Mouse (Mus musculus) olfactory bulb, adult 2 months (tissue): Measurements from ENCODE around the gene St3gal3. TPM values are rescaled to one million over a fixed set of nuclear protein-coding genes. Genes with fewer than 3 reads are reported as not detected.
A peak's percentile ranks its signal among the peaks of the same experiment; 100 is the strongest.

ENCODE experiments used
- H3K27ac ChIP-seq: fragments of 200-500 bp; 2 replicates; pipeline ENCODE4 v1.5.1; 2012; ENCODE audit warnings: low read depth, low read length; ENCODE audit not compliant: insufficient read depth
- H3K4me1 ChIP-seq: fragments of 200-500 bp; 2 replicates; pipeline ENCODE4 v1.6.1; 2012; ENCODE audit warnings: low read length; ENCODE audit not compliant: control insufficient read depth, insufficient read depth
- H3K4me3 ChIP-seq: fragments of 200-500 bp; 2 replicates; pipeline ENCODE4 v1.5.1; 2012; ENCODE audit warnings: mild to moderate bottlenecking, low read depth, low read length, moderate library complexity; ENCODE audit not compliant: insufficient read depth
- CTCF ChIP-seq: fragments of 200-500 bp; IDR thresholded peaks from 2 replicates; pipeline ENCODE4 v1.5.1; 2012; ENCODE audit warnings: low read depth, mild to moderate bottlenecking, low read length, moderate library complexity; ENCODE audit not compliant: insufficient read depth
- POLR2A ChIP-seq: fragments of 200-500 bp; IDR thresholded peaks from 2 replicates; pipeline ENCODE4 v1.6.1; 2012; ENCODE audit warnings: mild to moderate bottlenecking, low read depth, low read length, moderate library complexity; ENCODE audit not compliant: insufficient read depth
- WGBS: fragments of 180-500 bp; shearing (Covaris S2); methylation state at CpG from one replicate; pipeline ENCODE4 v1.1.7; 2018; 5-methylcytosine and 5-hydroxymethylcytosine counted together
- polyA plus RNA-seq: library from polyadenylated mRNA; stranded (reverse); fragments of >200 nt; gene quantifications from 2 replicates; pipeline ENCODE4 v1.2.4, GENCODE M21; 2012; ENCODE audit warnings: low replicate concordance; ENCODE audit not compliant: missing spikeins, insufficient read depth, insufficient read length

The St3gal3 gene
- polyA plus RNA-seq, 1 experiment: not detected

- no peak overlapping the region for H3K27ac ChIP-seq
- H3K4me1 ChIP-seq: peaks cover 25% of the 10 kb centered on the region
- H3K4me3 ChIP-seq: no peak overlapping the region
- WGBS: 91% methylated on average over 15 of the region's 15 CpGs
- TF ChIP-seq POLR2A (no peak), CTCF (no peak)
Observed at GRCm38 (mm10) chr4:117889471-117889870, 245.2 kb downstream of the St3gal3 start.

GRCm38 (mm10) chr4:117887920-117888319 lies 246.8 kb downstream of the St3gal3 start:
- no peak overlapping the region for H3K27ac ChIP-seq
- H3K4me1 ChIP-seq: peaks cover 34% of the 10 kb centered on the region
- no peak overlapping the region for H3K4me3 ChIP-seq
- TF ChIP-seq CTCF: no peak
- TF ChIP-seq POLR2A: no peak
- WGBS: 82% methylated on average over 2 of the region's 2 CpGs

GRCm38 (mm10) chr4:117887133-117887532 lies 247.6 kb downstream of the St3gal3 start, which contains the start of gene Atp6v0b:
Gene Atp6v0b (minus strand): TSS chr4:117887333.
- TF ChIP-seq POLR2A (peak; percentile 89), CTCF (no peak)
- Histone ChIP-seq H3K27ac (0 out of 2 replicates have a peak within 1 kb of the TSS, but pooled peaks have one; percentile 42), H3K4me1 (peaks cover 36% of the 10 kb centered on the region), H3K4me3 (peak within 1 kb of the TSS; percentile 88)
- WGBS: 0% methylated on average over 37 of the region's 37 CpGs

- peaks cover 38% of the 10 kb centered on the region for H3K4me1 ChIP-seq
- peak overlapping the region; percentile 88 for H3K4me3 ChIP-seq
- 0 out of 2 replicates have a peak overlapping the region, but pooled peaks have one; percentile 42 for H3K27ac ChIP-seq
- WGBS: 1% methylated on average over 24 of the region's 24 CpGs
- TF ChIP-seq POLR2A (no peak), CTCF (no peak)
Observed at GRCm38 (mm10) chr4:117886644-117887043, 248.1 kb downstream of the St3gal3 start.

GRCm38 (mm10) chr4:117885994-117886393 lies 248.7 kb downstream of the St3gal3 start:
- no peak for TF ChIP-seq POLR2A
- no peak for TF ChIP-seq CTCF
- peaks cover 39% of the 10 kb centered on the region for H3K4me1 ChIP-seq
- H3K4me3 ChIP-seq: peak overlapping the region; percentile 88
- WGBS: 72% methylated on average over 9 of the region's 9 CpGs
- H3K27ac ChIP-seq: no peak overlapping the region

GRCm38 (mm10) chr4:117885093-117885492 lies 249.6 kb downstream of the St3gal3 start:
- no peak for TF ChIP-seq POLR2A
- no peak for TF ChIP-seq CTCF
- no peak overlapping the region for H3K4me3 ChIP-seq
- H3K4me1 ChIP-seq: peaks cover 40% of the 10 kb centered on the region
- 93% methylated on average over 10 of the region's 10 CpGs for WGBS
- no peak overlapping the region for H3K27ac ChIP-seq

- 0 out of 2 replicates have a peak overlapping the region, but pooled peaks have one; percentile 4 for H3K4me3 ChIP-seq
- no peak overlapping the region for H3K27ac ChIP-seq
- H3K4me1 ChIP-seq: peaks cover 40% of the 10 kb centered on the region
- 88% methylated on average over 1 of the region's 1 CpGs for WGBS
- TF ChIP-seq POLR2A (no peak), CTCF (no peak)
Observed at GRCm38 (mm10) chr4:117884146-117884545, 250.6 kb downstream of the St3gal3 start.

- TF ChIP-seq CTCF (no peak), POLR2A (no peak; the same call in 1 of the 2 replicates)
- peak within 1 kb of the TSS; percentile 87 for H3K4me3 ChIP-seq
- H3K4me1 ChIP-seq: peaks cover 40% of the 10 kb centered on the region
- peak within 1 kb of the TSS; percentile 62; the same call in 1 of the 2 replicates for H3K27ac ChIP-seq
- 3% methylated on average over 100 of the region's 103 CpGs for WGBS
Observed at GRCm38 (mm10) chr4:117882701-117883691, 251.7 kb downstream of the St3gal3 start, which contains the start of gene B4galt2. Gene B4galt2 (minus strand): TSS chr4:117883487.

Other genes with a start within 250 kb of the St3gal3 start
- not detected in 2 replicates for gene Atp6v0b, start 247.6 kb downstream of the St3gal3 start, polyA plus RNA-seq
- gene Dph2, start 242.9 kb downstream of the St3gal3 start, polyA plus RNA-seq: not detected in 2 replicates
- gene Ipo13, start 219.9 kb downstream of the St3gal3 start, polyA plus RNA-seq: 213 TPM in 1 of 2 replicates, not detected in the other
- gene Artn, start 205.2 kb downstream of the St3gal3 start, polyA plus RNA-seq: not detected in 2 replicates
- gene Kdm4a, start 45.1 kb upstream of the St3gal3 start, polyA plus RNA-seq: not detected in 2 replicates
- gene Ptprf, start 156.5 kb upstream of the St3gal3 start, polyA plus RNA-seq: not detected in 2 replicates